Mouse (Mus musculus) hindbrain, embryonic 14.5 days (tissue): ENCODE measurements around the gene Cct7. TPM values are rescaled to one million over a fixed set of nuclear protein-coding genes. Genes with fewer than 3 reads are reported as not detected.

ENCODE experiments used
- polyA plus RNA-seq: library from polyadenylated mRNA; unstranded; fragments of >200 nt; fragmentation: Nextera tagmentation; extraction: Ambion mirVana; gene quantifications from 2 replicates; pipeline ENCODE4 v1.2.1, GENCODE M21; 2014

The Cct7 gene
- polyA plus RNA-seq, 1 experiment from 2014 or later = 566 TPM

Other genes with a start within 250 kb of the Cct7 start
- 27.8 and 30.4 TPM in 2 replicates for gene Sfxn5, start 118.1 kb upstream of the Cct7 start, polyA plus RNA-seq
- 21.3 and 24.6 TPM in 2 replicates for gene Rab11fip5, start 76.9 kb upstream of the Cct7 start, polyA plus RNA-seq
- not detected in 2 replicates for gene Noto, start 27.6 kb upstream of the Cct7 start, polyA plus RNA-seq
- 58.8 and 62.9 TPM in 2 replicates for gene Smyd5, start 19.5 kb upstream of the Cct7 start, polyA plus RNA-seq
- 18.0 and 21.5 TPM in 2 replicates for gene Pradc1, start 456 bp downstream of the Cct7 start, polyA plus RNA-seq
- gene Fbxo41, start 51.5 kb downstream of the Cct7 start, polyA plus RNA-seq = 10.3 and 12.7 TPM in 2 replicates
- 0.08 and 0.18 TPM in 2 replicates for gene Egr4, start 62.1 kb downstream of the Cct7 start, polyA plus RNA-seq
- 5.0 and 5.6 TPM in 2 replicates for gene Alms1, start 136.0 kb downstream of the Cct7 start, polyA plus RNA-seq